Mouse (Mus musculus) liver, adult 2 months (tissue): ENCODE measurements around the gene Acsl5.

Experiments used
- CTCF ChIP-seq: fragments of 200-500 bp; IDR thresholded peaks from 2 replicates; pipeline ENCODE4 v1.5.1; 2011; ENCODE audit warnings: low read depth, low read length, control low read depth
- POLR2A ChIP-seq: fragments of 200-500 bp; IDR thresholded peaks from 2 replicates; pipeline ENCODE4 v1.6.1; 2011; ENCODE audit warnings: low read length, control low read depth; ENCODE audit not compliant: insufficient read depth; ENCODE audit errors: extremely low read depth

- TF ChIP-seq CTCF, result no peak
- no peak for TF ChIP-seq POLR2A
These were observed 21.6 kb downstream of the Acsl5 start for GRCm38 (mm10) chr19:55273340-55273739.
